In genomic region chr3:105800156-105800674, GRCm38 (mm10) we compare ENCODE assay signal across 8 mouse cellular contexts. TPM values are rescaled to one million over a fixed set of nuclear protein-coding genes. Genes with fewer than 3 reads are reported as not detected.
DNase-seq lines count a peak whose midpoint lies in the region; ATAC-seq lines count a peak whose summit lies in the region.

No protein-coding gene starts in this region.

- H3K27me3 ChIP-seq in intestine, embryonic 15.5 days (replicated peaks), result no peaks in the 10 kb centered on the region
- H3K27me3 ChIP-seq in midbrain, embryonic 16.5 days (ENCODE audit: control insufficient read depth, insufficient read depth, low read depth, low read length), result no peaks in the 10 kb centered on the region

- peak overlapping the region; percentile 85 for H3K4me3 ChIP-seq in intestine, embryonic 15.5 days (replicated peaks)
- H3K4me3 ChIP-seq in midbrain, embryonic 16.5 days (ENCODE audit: low read depth, low read length), result peak overlapping the region; percentile 79

- H3K9me3 ChIP-seq in intestine, embryonic 15.5 days, result no peaks in the 10 kb centered on the region
- H3K9me3 ChIP-seq in midbrain, embryonic 16.5 days (replicated peaks; ENCODE audit: control insufficient read depth, low read length, poor library complexity, severe bottlenecking), result no peaks in the 10 kb centered on the region

- peaks cover 15% of the 10 kb centered on the region for H3K4me1 ChIP-seq in intestine, embryonic 15.5 days (replicated peaks)
- peaks cover 23% of the 10 kb centered on the region for H3K4me1 ChIP-seq in midbrain, embryonic 16.5 days (ENCODE audit: control insufficient read depth, insufficient read depth, low read length)

- peak overlapping the region; percentile 94 for H3K27ac ChIP-seq in intestine, embryonic 15.5 days
- peak overlapping the region; percentile 86 for H3K27ac ChIP-seq in midbrain, embryonic 16.5 days (ENCODE audit: low read length)

- peak; percentile 30 to 47 for DNase-seq in adrenal gland, postnatal 36 days
- no peak for DNase-seq in adrenal gland, postnatal 4 days (ENCODE audit: low spot score in 2 of 2)
- DNase-seq in thymus, postnatal 14 days, result peak; percentile 45
- no peak for DNase-seq in thymus, postnatal 10 days (ENCODE audit: low spot score in 2 of 2)
- no peak for DNase-seq in layer of hippocampus, postnatal 14 days (ENCODE audit: low spot score in 2 of 2)
- no peak for DNase-seq in layer of hippocampus, adult 11-12 months (ENCODE audit: low spot score)

- no peaks in the 10 kb centered on the region for H3K36me3 ChIP-seq in intestine, embryonic 15.5 days
- no peaks in the 10 kb centered on the region for H3K36me3 ChIP-seq in midbrain, embryonic 16.5 days (ENCODE audit: control insufficient read depth, insufficient read depth, low read length)

- peak overlapping the region; percentile 92 for H3K9ac ChIP-seq in intestine, embryonic 15.5 days
- peak overlapping the region; percentile 86 for H3K9ac ChIP-seq in midbrain, embryonic 16.5 days (ENCODE audit: low read depth, low read length)

- WGBS in intestine, embryonic 15.5 days, result 1% methylated on average over 12 of the region's 12 CpGs
- WGBS in midbrain, embryonic 16.5 days, result 0% methylated on average over 12 of the region's 12 CpGs

- peak overlapping the region; percentile 60 for H3K4me2 ChIP-seq in intestine, embryonic 15.5 days (replicated peaks)
- H3K4me2 ChIP-seq in midbrain, embryonic 16.5 days (ENCODE audit: low read length), result peak overlapping the region; percentile 79

- ATAC-seq in intestine, embryonic 15.5 days, result 0 out of 2 replicates have a peak, but pooled peaks have one; percentile 2
- no peak for ATAC-seq in midbrain, embryonic 16.5 days

RNA-seq across cellular contexts. Expression of gene Rap1a, which starts 0.9 kb away (rescaled TPM):
- total RNA-seq in adrenal gland, postnatal 36 days (2021), result 100 to 1,000 TPM; 192 to 211 TPM
- 100 to 1,000 TPM; 170 to 173 TPM for total RNA-seq in adrenal gland, postnatal 4 days (2021)
- polyA plus RNA-seq in intestine, embryonic 15.5 days (2015; fragmentation: Nextera tagmentation; extraction: Ambion mirVana), result 116 and 133 TPM in 2 replicates
- polyA plus RNA-seq in midbrain, embryonic 16.5 days (2015; fragmentation: Nextera tagmentation; extraction: Ambion mirVana), result 74.1 and 74.3 TPM in 2 replicates
- total RNA-seq in layer of hippocampus, postnatal 14 days (2021), result 100 to 1,000 TPM; 125 to 130 TPM

Comparison
In these comparisons a context has a peak if more than half of its experiments do, and no peak if none do; other contexts are left out.
1. DNase-seq: peak in adrenal gland, postnatal 36 days (2 of 2) and thymus, postnatal 14 days (single experiment); none in adrenal gland, postnatal 4 days (0 of 2), thymus, postnatal 10 days (0 of 2), layer of hippocampus, postnatal 14 days (0 of 2) and layer of hippocampus, adult 11-12 months (single experiment).